Mouse (Mus musculus) adrenal gland, postnatal 36 days (tissue): ENCODE results near the gene Itgb3. TPM values are rescaled to one million over a fixed set of nuclear protein-coding genes. Genes with fewer than 3 reads are reported as not detected.

Experiments used
- DNase-seq, 2 experiments: peaks; one replicate each; pipeline ENCODE4 v3.0.0; 2021; ENCODE audit warnings: mixed read lengths in 1 of 2
- total RNA-seq, 2 experiments: library from RNA; stranded (reverse); gene quantifications; 2 replicates each; pipeline ENCODE4 v1.2.3; 2021

Itgb3 gene
- total RNA-seq, 2 experiments from 2014 or later: 5.1 to 18.0 TPM

DNA sequence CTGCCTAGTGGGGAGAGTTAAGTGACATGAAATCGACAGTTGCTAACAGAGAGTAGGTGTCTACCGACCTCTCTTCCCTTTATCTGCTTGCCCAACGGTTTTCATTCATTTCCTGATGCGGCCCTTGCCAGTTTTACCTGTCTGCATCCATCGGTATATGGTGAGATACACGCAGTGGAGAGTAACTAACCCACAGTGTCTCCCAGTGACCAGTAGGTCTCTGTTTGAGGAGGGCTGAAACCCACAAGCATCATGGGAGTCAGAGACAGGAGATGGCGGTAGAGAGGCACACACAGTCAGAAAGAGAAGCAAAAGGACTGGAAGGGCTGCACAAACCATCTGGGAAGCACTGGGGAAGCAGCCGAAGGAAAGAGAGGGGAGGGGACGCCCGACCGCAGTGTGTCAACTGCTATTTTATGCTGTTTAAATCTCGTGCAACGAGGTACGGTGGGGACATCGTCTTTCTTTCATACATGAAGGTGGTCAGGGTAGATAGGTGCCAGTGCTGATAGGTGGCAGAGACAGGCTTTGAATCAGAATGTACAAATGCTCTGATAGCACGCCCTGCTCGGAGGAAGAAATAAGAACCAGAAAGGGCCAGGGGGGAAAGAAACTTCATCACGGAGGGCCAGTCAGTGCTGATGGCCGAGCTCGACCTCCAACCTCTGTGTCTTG is 53.9 kb downstream of the Itgb3 start:
- no peak for DNase-seq

DNA sequence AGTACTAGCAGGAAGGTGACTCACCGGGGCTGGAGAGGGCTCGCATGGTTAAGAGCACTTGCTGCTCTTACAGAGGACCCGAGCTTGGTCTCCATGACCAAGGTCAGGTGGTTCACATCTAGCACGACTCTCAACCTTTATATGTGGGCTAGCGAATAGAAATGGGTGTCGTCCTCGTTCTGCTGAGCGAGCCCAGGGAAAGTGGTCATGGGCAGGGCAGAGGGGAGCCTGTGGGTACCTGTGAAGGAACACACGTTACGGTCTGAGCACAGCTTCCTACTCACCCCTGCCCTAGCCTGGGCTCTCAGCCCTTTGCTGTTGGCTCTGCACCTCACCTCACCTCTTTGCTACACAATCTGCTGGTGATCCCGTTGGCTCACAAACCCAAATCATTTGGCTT is 54.8 kb downstream of the Itgb3 start:
- no peak for DNase-seq

DNA sequence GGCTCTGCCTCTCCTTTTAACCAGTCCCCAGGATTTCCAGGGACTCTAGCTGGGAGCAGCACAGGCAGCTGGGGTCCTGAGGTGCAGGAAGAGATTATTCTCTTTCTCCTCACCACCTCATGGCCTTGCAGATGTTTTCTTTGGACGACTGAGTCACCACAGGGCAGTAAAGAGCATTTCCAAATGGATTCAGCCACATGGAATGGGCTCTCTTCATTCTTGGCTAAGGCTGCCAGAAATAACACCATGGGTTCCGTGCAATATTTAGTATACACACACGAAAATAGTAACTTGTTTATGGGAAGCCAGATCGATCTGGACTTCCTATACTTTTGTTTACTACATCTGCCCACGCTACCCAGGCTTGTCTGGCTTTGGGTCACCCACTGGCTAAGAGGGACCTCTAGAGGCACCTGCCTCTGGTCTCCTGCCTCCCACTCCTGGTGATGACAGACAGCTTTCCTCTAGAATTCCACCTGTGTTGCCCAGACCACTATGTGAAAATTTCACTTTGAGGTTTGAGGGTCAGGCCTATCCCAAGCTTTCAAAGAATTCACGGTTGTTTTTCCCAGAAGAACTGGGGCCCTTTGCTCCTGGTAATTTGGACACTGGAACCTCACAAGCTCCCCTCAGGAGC is 55.6 kb downstream of the Itgb3 start:
- DNase-seq: peak in 1 of 2 experiments; percentile 21

DNA sequence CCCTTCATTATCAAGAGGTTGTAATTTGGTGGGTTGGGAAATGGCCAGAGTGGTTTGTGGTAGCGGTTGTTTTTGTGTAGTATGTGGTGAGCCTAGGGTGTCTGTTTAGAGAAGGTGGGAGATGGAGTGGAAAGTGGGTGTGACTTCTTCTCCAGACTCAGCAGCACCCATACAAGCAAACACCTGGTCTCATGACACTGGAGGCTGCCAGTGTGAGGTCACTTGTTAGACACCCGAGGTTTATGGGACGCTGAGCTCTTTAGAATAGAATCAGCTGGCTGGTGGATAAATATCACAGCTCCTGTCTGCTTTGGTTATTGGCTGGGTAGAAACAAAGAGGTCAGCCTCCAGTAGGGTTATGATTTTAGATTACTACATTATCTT is 56.1 kb downstream of the Itgb3 start:
- no peak for DNase-seq

DNA sequence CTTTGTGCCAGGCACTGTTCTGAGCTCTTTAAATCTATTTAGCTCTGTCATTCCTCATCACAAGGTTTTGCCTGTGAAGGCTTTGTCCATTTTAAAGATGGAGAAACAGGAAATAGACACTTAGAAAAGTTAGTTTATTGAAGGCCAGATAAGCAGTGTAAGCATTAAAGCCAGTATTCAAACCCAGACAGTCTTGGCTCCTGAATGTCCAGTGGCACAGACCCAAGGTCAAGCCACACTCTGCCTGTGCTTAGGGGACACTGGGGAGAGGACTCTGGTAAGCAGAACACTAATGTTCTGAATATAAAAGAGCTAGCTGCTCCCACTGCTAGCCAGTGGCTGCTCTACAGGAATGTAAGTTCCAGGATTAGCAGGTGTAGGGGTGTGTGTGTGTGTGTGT is 56.6 kb downstream of the Itgb3 start:
- peak; percentile 44 to 52 for DNase-seq

DNA sequence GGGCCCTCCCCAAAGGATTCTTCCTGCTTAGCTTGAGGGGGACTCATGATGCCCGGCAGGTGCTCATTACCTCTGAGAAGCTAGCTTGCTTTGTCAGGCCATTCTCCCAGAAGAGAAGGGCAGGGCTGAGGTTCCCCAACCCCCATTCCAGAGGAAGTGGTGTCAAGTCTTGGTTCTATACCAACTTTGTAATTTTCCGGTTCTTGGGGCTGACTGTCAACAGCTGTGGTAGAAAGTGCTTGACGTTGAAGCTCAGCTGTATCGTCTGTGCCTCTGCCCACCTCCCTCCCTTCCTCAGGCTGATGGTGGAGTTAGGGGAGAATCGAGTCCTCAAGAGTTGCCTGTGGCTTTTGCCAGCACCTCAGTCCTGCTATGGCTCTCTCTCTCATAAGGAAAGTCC is 59.6 kb downstream of the Itgb3 start:
- DNase-seq: no peak

DNA sequence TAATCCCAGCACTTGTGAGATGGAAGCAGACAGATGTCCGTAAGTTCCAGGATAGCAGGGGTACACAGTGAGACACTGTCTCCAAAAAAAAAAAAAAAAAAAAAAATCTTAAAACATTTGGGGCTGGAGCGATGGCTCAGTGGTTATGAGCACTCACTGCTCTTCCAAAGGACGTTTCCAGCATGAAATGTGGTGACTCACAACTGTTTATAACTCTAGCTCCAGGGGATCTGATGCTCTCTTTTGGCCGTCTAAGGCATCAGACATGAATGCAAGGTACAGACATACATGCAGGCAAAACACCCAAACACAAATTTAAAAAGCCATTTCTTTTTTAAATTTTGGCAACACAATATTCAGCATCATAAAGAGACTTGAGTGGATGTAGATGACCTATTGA is 65.6 kb downstream of the Itgb3 start:
- DNase-seq: no peak

DNA sequence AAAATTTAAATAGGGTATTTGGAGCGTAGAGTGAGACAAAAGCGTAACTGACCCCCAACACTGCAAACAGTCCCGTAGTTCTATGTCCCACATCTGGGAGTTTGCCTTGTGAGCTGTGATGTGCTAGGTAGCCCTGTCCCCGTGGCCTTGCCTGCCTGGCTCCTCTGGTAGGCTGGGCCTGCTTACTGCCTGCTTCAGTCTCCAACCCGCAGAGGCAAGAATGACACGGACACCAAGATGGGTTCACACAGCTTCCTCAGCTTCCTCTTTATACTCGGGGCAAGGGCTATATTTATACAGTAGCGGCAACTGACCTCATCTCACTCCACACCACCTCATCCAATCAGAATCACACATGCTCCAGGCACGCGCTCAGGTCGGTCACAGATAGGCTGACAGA is 67.0 kb downstream of the Itgb3 start:
- no peak for DNase-seq

DNA sequence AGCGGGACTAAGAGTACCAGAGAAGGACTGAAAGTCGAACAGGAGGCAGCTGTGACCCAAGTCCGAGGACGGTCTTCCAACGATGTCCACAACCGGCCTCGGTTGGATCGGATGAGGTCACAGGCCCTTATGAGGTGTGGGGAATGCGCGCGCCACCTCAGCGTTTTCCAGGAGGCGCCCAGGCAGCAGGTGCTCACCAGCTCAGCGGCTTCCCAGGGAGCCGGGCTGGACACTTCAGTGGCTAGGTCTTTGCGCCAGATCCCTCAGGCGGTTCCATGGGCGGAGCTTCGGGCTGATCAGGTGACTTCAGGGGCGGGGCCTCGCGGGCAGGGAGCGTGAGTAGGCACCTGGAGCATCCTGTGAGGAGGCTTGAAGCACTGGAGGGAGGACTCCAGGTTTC is 77.7 kb downstream of the Itgb3 start, which contains the start of gene Gm11639:
Gene Gm11639 (plus strand): TSS at position 160 of the 400 bp plus-strand sequence.
- DNase-seq: peak; percentile 7 to 10

DNA sequence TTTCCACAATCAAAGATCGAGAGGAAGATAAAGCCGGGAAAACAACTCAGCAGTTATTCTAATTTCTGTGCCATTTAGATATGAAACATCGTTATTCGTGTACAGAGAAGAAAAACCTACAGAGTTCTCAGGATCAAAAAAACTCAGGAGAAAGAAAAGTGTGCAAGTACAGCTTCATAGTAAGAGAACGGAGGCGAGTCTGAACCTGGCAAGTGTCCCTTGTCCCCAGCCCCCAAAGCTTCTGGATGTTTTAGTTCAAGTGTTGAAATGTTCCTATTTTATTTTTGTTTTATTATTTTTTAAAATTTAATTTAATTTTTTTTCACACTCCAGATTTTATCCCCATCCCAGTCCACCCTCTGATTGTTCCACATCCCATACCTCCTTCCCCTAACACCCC is 85.4 kb downstream of the Itgb3 start:
- DNase-seq: no peak

DNA sequence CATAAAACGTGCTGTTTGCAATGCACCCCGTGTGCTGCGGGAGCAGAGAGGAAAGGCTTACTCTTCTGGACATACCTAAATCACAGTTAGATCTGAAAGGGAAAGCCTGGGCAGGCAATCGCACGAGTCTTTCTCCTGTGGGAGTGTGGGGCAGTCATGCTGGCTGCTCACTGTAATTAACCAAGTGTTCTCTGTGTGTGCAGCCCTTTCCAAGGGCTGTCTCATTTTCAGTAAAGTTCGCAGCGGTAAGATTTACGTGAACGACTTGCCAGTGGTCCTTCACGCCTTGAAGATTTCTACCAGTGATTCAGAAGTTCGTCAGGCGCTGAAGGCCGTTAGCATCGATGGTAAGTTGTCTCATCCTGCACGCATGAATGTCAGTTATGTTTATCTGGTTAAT is 96.3 kb downstream of the Itgb3 start:
- no peak for DNase-seq

DNA sequence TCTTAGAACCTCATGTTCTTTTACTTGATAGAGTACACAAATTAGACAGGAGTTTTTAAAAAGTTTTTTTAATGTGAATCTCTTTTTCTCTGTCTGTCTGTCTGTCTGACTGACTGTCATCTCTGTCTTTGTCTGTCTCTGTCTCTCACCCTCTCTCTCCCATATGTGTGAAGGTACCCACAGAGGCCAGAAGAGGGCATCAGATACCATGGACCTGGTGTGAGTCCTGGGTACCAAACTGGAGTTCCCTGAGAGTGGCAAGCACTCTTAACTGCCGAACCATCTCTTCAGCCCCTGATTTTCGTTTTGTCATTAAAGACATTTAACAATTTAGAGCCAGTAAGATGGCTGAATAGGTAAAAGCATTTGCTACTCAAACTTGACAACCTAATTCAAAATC is 99.3 kb downstream of the Itgb3 start:
- no peak for DNase-seq

Other genes with a start within 250 kb of the Itgb3 start
- gene Kansl1, start 139.1 kb upstream of the Itgb3 start, total RNA-seq: 10 to 100 TPM; 45.8 to 46.3 TPM
- gene Cdc27, start 57.4 kb upstream of the Itgb3 start, total RNA-seq: 10 to 100 TPM; 63.3 to 71.5 TPM
- gene Myl4, start 57.3 kb upstream of the Itgb3 start, total RNA-seq: 1 to 10 TPM; 3.1 to 3.4 TPM
- gene Gm11639, start 77.7 kb downstream of the Itgb3 start, total RNA-seq: under 1 TPM; 0.03 to 0.10 TPM